Mouse (Mus musculus) embryonic facial prominence, embryonic 12.5 days (tissue): ENCODE data around the gene Pabpc4. TPM values are rescaled to one million over a fixed set of nuclear protein-coding genes. Genes with fewer than 3 reads are reported as not detected.
A peak's percentile ranks its signal among the peaks of the same experiment; 100 is the strongest.
"Not testable (repeated sequence)": the region's sequence is repeated elsewhere in the genome, so short reads cannot be mapped to it uniquely, and the experiment has no call there.

Experiments
- ATAC-seq: fragments of 200-750 bp; cut with Nextera tagmentation; 2 replicates; pipeline ENCODE4 v1.8.0; 2017; ENCODE audit not compliant: insufficient number of reproducible peaks, insufficient read depth, low FRiP score, low TSS enrichment
- H3K27ac ChIP-seq: fragments of 300-500 bp; sonication (generic); 2 replicates; pipeline ENCODE4 v1.5.1; 2016; ENCODE audit warnings: mild to moderate bottlenecking
- H3K27me3 ChIP-seq: fragments of 300-500 bp; sonication (generic); 2 replicates; pipeline ENCODE4 v1.6.1; 2016; ENCODE audit warnings: mild to moderate bottlenecking, moderate library complexity
- H3K36me3 ChIP-seq: fragments of 300-500 bp; sonication (generic); 2 replicates; pipeline ENCODE4 v1.6.1; 2016; ENCODE audit warnings: mild to moderate bottlenecking
- H3K4me1 ChIP-seq: fragments of 300-500 bp; sonication (generic); 2 replicates; pipeline ENCODE4 v1.6.1; 2016
- H3K4me2 ChIP-seq: fragments of 300-500 bp; sonication (generic); replicated peaks from 2 replicates; pipeline ENCODE4 v1.6.1; 2016; ENCODE audit warnings: mild to moderate bottlenecking, moderate library complexity
- H3K4me3 ChIP-seq: fragments of 300-500 bp; sonication (generic); 2 replicates; pipeline ENCODE4 v1.5.1; 2016; ENCODE audit warnings: mild to moderate bottlenecking
- H3K9ac ChIP-seq: fragments of 300-500 bp; sonication (generic); 2 replicates; pipeline ENCODE4 v1.6.1; 2016; ENCODE audit warnings: mild to moderate bottlenecking, moderate library complexity
- H3K9me3 ChIP-seq: fragments of 300-500 bp; sonication (generic); 2 replicates; pipeline ENCODE4 v1.6.1; 2016; ENCODE audit warnings: mild to moderate bottlenecking, moderate library complexity
- WGBS: fragments of 180-500 bp; shearing (Covaris S2); methylation state at CpG from one replicate; pipeline ENCODE4 v1.1.7; 2016; 5-methylcytosine and 5-hydroxymethylcytosine counted together
- polyA plus RNA-seq: library from polyadenylated mRNA; unstranded; fragments of >200 nt; fragmentation: Nextera tagmentation; extraction: Ambion mirVana; gene quantifications from 2 replicates; pipeline ENCODE4 v1.2.1, GENCODE M21; 2016

The Pabpc4 gene
- polyA plus RNA-seq, 1 experiment from 2014 or later, result 44.1 TPM

DNA sequence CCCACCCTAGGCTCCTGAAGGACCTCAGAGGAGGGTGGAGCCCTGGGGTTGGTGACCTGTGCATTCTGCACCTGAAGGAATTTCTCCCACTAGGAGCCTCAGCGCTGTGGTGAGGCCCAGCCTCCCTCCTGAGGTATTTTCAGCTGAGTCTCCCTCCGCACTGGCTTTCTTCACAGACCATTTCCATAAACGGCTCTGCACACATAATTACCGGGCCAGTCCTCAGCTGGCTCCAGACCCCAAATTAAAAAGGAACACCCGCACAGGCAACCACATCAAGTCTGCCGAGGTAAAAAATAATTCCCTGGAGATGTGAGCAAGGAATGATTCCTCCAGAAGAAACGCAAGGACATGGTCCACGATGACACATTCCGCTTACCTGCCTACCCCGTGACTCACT, 73.1 kb downstream of the Pabpc4 start:
- ATAC-seq, H3K36me3 ChIP-seq, H3K27me3 ChIP-seq, H3K9ac ChIP-seq, H3K4me1 ChIP-seq, H3K4me2 ChIP-seq, H3K27ac ChIP-seq, H3K9me3 ChIP-seq, H3K4me3 ChIP-seq: not testable (repeated sequence)
- WGBS, result 71% methylated on average over 10 of the region's 10 CpGs

DNA sequence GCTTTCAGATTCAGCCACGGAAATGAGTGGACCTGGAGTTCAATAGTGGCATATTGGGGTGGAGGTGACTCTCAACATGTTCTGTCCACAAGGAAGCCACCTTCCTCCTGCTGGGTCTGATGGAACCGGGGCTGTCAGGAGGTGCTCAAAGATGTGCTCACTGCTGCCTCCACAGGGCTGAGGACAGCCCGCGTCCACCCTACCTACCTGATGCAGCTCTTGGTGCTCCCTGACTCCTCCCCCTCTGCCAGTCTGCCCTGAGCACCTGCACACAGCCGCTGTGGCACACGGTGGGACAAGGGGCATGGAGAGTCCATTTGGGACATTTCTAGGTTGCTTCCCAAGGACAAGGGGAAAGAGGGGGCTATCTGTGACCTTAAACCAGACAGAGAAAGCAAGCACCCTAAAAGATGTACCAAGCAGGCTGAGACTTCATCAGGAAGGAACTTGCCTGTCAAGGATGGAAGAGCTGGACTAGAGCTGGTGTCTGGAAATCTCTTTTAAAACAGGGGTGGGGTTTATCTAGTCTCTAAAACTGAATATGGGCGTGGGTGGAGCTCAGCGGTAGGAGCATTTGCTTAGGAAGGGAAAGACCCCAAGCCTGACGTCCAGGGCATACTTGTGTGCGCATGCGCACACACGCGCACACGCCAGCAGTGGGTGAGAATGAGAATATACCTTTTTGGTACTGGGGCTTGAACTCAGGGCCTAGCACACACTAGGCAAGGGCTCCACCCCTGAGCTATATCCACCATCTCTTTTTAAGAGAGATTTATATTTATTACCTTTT, 73.8 kb downstream of the Pabpc4 start:
- Histone ChIP-seq H3K9ac (no peak overlapping the region), H3K4me2 (no peak overlapping the region), H3K4me3 (no peak overlapping the region), H3K36me3 (no peaks in the 10 kb centered on the region), H3K27me3 (peaks cover 11% of the 10 kb centered on the region), H3K27ac (no peak overlapping the region), H3K9me3 (no peaks in the 10 kb centered on the region), H3K4me1 (no peaks in the 10 kb centered on the region)
- ATAC-seq, result no peak
- WGBS, result 67% methylated on average over 14 of the region's 14 CpGs

DNA sequence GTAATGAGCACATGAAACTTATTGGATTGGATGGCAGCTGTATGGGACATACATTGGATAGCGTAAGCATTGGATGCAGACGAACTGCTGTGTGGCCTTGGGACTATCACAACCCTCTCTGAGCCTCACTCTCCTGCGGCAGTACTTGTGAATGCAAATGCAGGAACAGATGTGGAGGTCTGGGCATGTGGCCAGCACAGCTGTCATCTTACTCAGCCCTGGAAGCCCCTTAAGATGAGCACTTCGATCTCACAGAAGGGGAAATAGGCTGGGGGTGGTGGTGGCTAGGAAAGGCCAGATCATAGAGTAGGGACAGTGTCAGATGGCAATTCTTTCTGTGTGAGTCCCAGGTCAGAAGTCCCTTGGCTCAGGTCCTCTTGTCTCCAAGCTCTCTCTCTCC, 75.5 kb downstream of the Pabpc4 start:
- no peak overlapping the region for H3K9ac ChIP-seq
- peaks cover 28% of the 10 kb centered on the region for H3K27me3 ChIP-seq
- WGBS, result 70% methylated on average over 4 of the region's 4 CpGs
- H3K27ac ChIP-seq, result no peak overlapping the region
- H3K36me3 ChIP-seq, result no peaks in the 10 kb centered on the region
- H3K9me3 ChIP-seq, result no peaks in the 10 kb centered on the region
- 0 out of 2 replicates have a peak, but pooled peaks cover 6% of the 10 kb centered on the region for H3K4me1 ChIP-seq
- no peak overlapping the region for H3K4me3 ChIP-seq
- H3K4me2 ChIP-seq, result no peak overlapping the region
- no peak for ATAC-seq

DNA sequence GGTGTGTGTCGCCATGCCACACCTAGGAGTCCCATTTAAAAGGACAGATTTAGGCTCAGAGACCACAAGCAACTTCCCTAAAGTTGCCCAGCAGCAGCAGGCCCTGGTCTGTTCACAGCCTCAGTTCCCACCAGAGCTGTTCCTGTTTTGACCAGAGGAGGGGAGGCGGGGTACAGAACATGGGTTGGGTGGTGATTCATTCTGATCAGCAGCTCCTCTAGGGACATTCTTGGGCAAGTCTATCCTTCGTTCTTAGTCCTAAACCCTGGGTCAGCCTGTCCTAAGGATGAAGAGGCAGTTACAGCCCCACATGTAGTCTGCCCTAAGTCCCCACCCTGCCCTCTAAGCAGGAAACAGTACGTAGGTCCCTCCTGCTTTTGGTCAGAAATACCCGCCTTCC, 78.1 kb downstream of the Pabpc4 start:
- peaks cover 45% of the 10 kb centered on the region for H3K27me3 ChIP-seq
- no peak overlapping the region for H3K9ac ChIP-seq
- H3K4me3 ChIP-seq, result no peak overlapping the region
- 63% methylated on average over 5 of the region's 5 CpGs for WGBS
- H3K27ac ChIP-seq, result no peak overlapping the region
- no peak overlapping the region for H3K4me2 ChIP-seq
- H3K36me3 ChIP-seq, result no peaks in the 10 kb centered on the region
- no peaks in the 10 kb centered on the region for H3K9me3 ChIP-seq
- no peak for ATAC-seq
- peaks cover 6% of the 10 kb centered on the region; the same call in 1 of the 2 replicates for H3K4me1 ChIP-seq

DNA sequence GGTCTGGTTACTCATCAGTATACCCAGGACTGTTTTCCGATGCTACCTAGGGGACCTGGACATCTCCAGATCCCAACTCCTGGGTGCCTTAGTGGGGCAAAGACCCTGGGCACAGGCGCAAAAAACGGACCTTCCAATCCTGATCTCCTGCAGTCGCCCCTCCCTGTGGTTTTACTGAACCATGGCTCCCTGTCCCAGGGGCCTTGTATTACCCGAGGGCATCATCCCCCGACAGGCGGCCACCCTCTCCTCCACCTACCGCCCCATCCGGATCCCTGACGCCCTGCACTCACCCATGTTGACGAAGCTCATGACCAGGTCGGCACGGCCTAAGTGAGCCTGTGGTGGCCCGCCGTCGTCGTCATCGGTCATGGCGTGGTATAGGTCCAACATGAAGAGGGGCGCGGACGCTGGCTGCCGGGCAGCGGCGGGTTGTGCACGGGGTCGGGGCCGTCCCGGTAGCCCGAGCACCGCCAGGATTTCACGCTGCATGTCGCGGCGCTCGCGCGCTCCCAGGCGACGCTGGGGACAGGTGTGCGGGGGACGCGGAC, 80.0 kb downstream of the Pabpc4 start:
- H3K4me2 ChIP-seq, result peak overlapping the region; percentile 63
- no peaks in the 10 kb centered on the region for H3K36me3 ChIP-seq
- no peak overlapping the region for H3K27ac ChIP-seq
- no peaks in the 10 kb centered on the region for H3K9me3 ChIP-seq
- H3K27me3 ChIP-seq, result peaks cover 45% of the 10 kb centered on the region
- ATAC-seq, result no peak
- H3K9ac ChIP-seq, result no peak overlapping the region
- peak overlapping the region; percentile 45 for H3K4me3 ChIP-seq
- WGBS, result 3% methylated on average over 43 of the region's 43 CpGs
- peaks cover 6% of the 10 kb centered on the region; the same call in 1 of the 2 replicates for H3K4me1 ChIP-seq

DNA sequence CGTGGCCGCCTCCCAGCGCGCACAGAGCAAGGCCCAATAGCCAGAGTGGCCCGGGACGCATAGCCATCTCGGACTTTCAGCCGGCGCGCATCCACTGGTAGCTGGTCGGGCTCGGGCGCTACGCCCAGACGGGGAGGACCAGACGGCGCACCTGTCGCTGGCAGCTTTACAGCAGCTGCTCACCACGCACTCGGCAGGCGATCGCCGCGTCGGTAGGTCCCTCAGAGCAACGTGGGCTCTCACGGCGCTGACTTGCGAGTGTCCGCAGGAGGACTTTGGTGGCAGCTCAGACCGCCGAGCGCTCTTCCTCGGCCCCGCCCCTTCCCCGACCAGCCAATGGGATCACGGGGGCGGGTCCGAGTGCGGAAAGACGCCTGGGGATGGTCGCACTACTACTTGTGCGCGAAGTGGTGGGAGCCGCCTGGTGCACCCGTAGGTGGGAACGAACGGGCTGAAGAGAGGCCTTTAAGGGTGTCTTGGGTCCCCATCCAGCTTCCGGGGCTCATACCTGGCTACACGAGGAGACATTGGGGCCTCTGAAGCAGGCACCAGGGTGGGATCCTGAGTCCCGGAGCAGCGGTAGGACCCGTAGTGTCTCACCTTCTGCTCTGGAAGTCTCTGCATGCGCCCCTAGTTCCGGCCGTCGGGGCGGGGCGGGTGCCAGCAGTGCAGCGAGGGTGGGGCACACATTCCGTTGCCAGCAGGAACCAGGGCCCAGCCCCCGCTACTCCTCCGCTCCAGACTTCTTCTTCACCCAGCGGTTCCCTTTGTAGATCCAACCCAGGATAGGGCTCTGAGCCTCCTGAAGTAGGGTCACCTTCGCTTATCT, 80.7 kb downstream of the Pabpc4 start, which contains the start of gene Bmp8a:
TSS of gene Bmp8a (minus strand) at position 611 of the 829 bp plus-strand sequence.
- H3K27ac ChIP-seq, result no peak within 1 kb of the TSS
- WGBS, result under 1% methylated on average over 62 of the region's 65 CpGs
- peak within 1 kb of the TSS; percentile 45 for H3K4me3 ChIP-seq
- peak; percentile 84 for ATAC-seq
- peaks cover 3% of the 10 kb centered on the region; the same call in 1 of the 2 replicates for H3K36me3 ChIP-seq
- H3K27me3 ChIP-seq, result peaks cover 45% of the 10 kb centered on the region
- peaks cover 6% of the 10 kb centered on the region; the same call in 1 of the 2 replicates for H3K4me1 ChIP-seq
- peak within 1 kb of the TSS; percentile 63 for H3K4me2 ChIP-seq
- no peak within 1 kb of the TSS for H3K9ac ChIP-seq
- H3K9me3 ChIP-seq, result no peaks in the 10 kb centered on the region

DNA sequence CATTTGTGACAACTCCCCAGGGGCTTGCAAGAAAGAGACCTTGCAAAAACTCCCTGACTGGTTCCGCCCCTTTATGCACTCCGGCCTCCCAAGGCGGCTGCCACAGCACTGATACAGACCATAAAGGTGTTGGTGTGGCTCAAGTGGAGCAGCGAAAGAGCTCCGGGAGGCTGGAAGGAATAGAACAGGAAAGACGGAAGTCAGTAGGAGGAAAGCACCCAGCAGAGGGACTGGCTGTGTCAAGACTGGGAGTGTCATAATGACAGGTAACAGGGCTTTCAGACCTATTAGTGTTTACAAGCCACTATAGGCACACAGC, 81.3 kb downstream of the Pabpc4 start:
- Histone ChIP-seq H3K27me3 (peaks cover 45% of the 10 kb centered on the region), H3K4me2 (peak overlapping the region; percentile 63), H3K9me3 (no peaks in the 10 kb centered on the region), H3K36me3 (peaks cover 9% of the 10 kb centered on the region; the same call in 1 of the 2 replicates), H3K9ac (no peak overlapping the region), H3K4me3 (peak overlapping the region; percentile 45), H3K4me1 (peaks cover 6% of the 10 kb centered on the region; the same call in 1 of the 2 replicates), H3K27ac (no peak overlapping the region)
- WGBS, result 5% methylated on average over 6 of the region's 6 CpGs
- ATAC-seq, result no peak

Other genes with a start within 250 kb of the Pabpc4 start
- 21.3 and 23.4 TPM in 2 replicates for gene Trit1, start 245.8 kb upstream of the Pabpc4 start, polyA plus RNA-seq
- 0.47 and 0.55 TPM in 2 replicates for gene Bmp8b, start 157.2 kb upstream of the Pabpc4 start, polyA plus RNA-seq
- gene Oxct2b, start 146.1 kb upstream of the Pabpc4 start, polyA plus RNA-seq, result 0.15 and 0.31 TPM in 2 replicates
- gene Ppie, start 122.4 kb upstream of the Pabpc4 start, polyA plus RNA-seq, result 108 and 110 TPM in 2 replicates
- 0.55 and 0.75 TPM in 2 replicates for gene Hpcal4, start 79.1 kb upstream of the Pabpc4 start, polyA plus RNA-seq
- not detected in 2 replicates for gene Nt5c1a, start 60.8 kb upstream of the Pabpc4 start, polyA plus RNA-seq
- 7.2 and 7.9 TPM in 2 replicates for gene Heyl, start 28.8 kb upstream of the Pabpc4 start, polyA plus RNA-seq
- gene Oxct2a, start 61.3 kb downstream of the Pabpc4 start, polyA plus RNA-seq, result not detected in 2 replicates
- 0.10 and 0.19 TPM in 2 replicates for gene Bmp8a, start 80.9 kb downstream of the Pabpc4 start, polyA plus RNA-seq